Mouse (Mus musculus) 416B (cell line): ENCODE data around the gene Cdc25b.
A peak's percentile ranks its signal among the peaks of the same experiment; 100 is the strongest.
"Not testable (repeated sequence)": the region's sequence is repeated elsewhere in the genome, so short reads cannot be mapped to it uniquely, and the experiment has no call there.

Source experiments
- DNase-seq: peaks from one replicate; pipeline ENCODE4 v3.0.0; 2011; ENCODE audit warnings: low read depth

Cdc25b gene

GRCm38 (mm10) chr2:131225178-131225577, 38.4 kb downstream of the Cdc25b start:
- no peak for DNase-seq

GRCm38 (mm10) chr2:131226669-131227068, 39.9 kb downstream of the Cdc25b start:
- not testable (repeated sequence) for DNase-seq

- no peak for DNase-seq
These were observed 40.5 kb downstream of the Cdc25b start for GRCm38 (mm10) chr2:131227243-131227642.

GRCm38 (mm10) chr2:131232558-131232957, 45.8 kb downstream of the Cdc25b start:
- peak; percentile 80 for DNase-seq

- DNase-seq: peak; percentile 97
These were observed 46.8 kb downstream of the Cdc25b start, which contains the start of gene Mavs for GRCm38 (mm10) chr2:131233307-131234126. Gene Mavs (plus strand): TSS chr2:131234063.

- no peak for DNase-seq
These were observed 47.4 kb downstream of the Cdc25b start for GRCm38 (mm10) chr2:131234127-131234650.

GRCm38 (mm10) chr2:131234970-131235635, 48.4 kb downstream of the Cdc25b start:
- DNase-seq: peak; percentile 85

- DNase-seq: no peak
These were observed 55.4 kb downstream of the Cdc25b start for GRCm38 (mm10) chr2:131242180-131242579.

- no peak for DNase-seq
These were observed 56.2 kb downstream of the Cdc25b start for GRCm38 (mm10) chr2:131242929-131243328.
